Mouse (Mus musculus) c-Kit-negative CD71-positive TER-119-positive erythroid progenitor cells, embryonic 14.5 days (primary cell): Measurements from ENCODE around the gene Ndufs7.

ENCODE experiments used
- DNase-seq: peaks from one replicate; pipeline ENCODE4 v3.0.0-alpha.2; 2013; ENCODE audit warnings: low read depth, low spot score

The Ndufs7 gene

GRCm38 (mm10) chr10:80262169-80262568 is 13.2 kb downstream of the Ndufs7 start:
- DNase-seq = no peak

- DNase-seq = no peak
These were observed 13.9 kb downstream of the Ndufs7 start for GRCm38 (mm10) chr10:80262776-80263365.

GRCm38 (mm10) chr10:80264341-80265148 is 15.6 kb downstream of the Ndufs7 start:
- peak; percentile 97 for DNase-seq

- DNase-seq = no peak
These were observed 16.2 kb downstream of the Ndufs7 start for GRCm38 (mm10) chr10:80265149-80265486.

GRCm38 (mm10) chr10:80270099-80270498 is 21.2 kb downstream of the Ndufs7 start:
- no peak for DNase-seq

GRCm38 (mm10) chr10:80270734-80271181 is 21.8 kb downstream of the Ndufs7 start:
- no peak for DNase-seq

- DNase-seq = no peak
These were observed 22.4 kb downstream of the Ndufs7 start for GRCm38 (mm10) chr10:80271186-80271843.

- DNase-seq = no peak
These were observed 23.1 kb downstream of the Ndufs7 start for GRCm38 (mm10) chr10:80271870-80272585.

- no peak for DNase-seq
These were observed 24.9 kb downstream of the Ndufs7 start for GRCm38 (mm10) chr10:80273847-80274246.

- no peak for DNase-seq
These were observed 27.3 kb downstream of the Ndufs7 start for GRCm38 (mm10) chr10:80276238-80276637.

GRCm38 (mm10) chr10:80278390-80278789 is 29.5 kb downstream of the Ndufs7 start:
- no peak for DNase-seq

- DNase-seq = no peak
These were observed 30.4 kb downstream of the Ndufs7 start for GRCm38 (mm10) chr10:80279273-80279672.

- no peak for DNase-seq
These were observed 32.4 kb downstream of the Ndufs7 start for GRCm38 (mm10) chr10:80281304-80281703.

GRCm38 (mm10) chr10:80281921-80282371 is 33.0 kb downstream of the Ndufs7 start:
- DNase-seq = no peak

GRCm38 (mm10) chr10:80282481-80283441 is 33.8 kb downstream of the Ndufs7 start:
- DNase-seq = no peak

- DNase-seq = no peak
These were observed 36.5 kb downstream of the Ndufs7 start for GRCm38 (mm10) chr10:80285222-80286070.

- no peak for DNase-seq
These were observed 39.2 kb downstream of the Ndufs7 start for GRCm38 (mm10) chr10:80288097-80288496.

GRCm38 (mm10) chr10:80288657-80289056 is 39.7 kb downstream of the Ndufs7 start:
- DNase-seq = no peak

- DNase-seq = peak; percentile 86
These were observed 43.6 kb downstream of the Ndufs7 start, which contains the start of gene Rps15 for GRCm38 (mm10) chr10:80292251-80293146. Gene Rps15 (plus strand): TSS chr10:80292453.
